Mouse (Mus musculus): ENCODE measurements around the gene Prl3c1. TPM values are rescaled to one million over a fixed set of nuclear protein-coding genes. Genes with fewer than 3 reads are reported as not detected.

The Prl3c1 gene
- total RNA-seq (2023), result not detected

DNA sequence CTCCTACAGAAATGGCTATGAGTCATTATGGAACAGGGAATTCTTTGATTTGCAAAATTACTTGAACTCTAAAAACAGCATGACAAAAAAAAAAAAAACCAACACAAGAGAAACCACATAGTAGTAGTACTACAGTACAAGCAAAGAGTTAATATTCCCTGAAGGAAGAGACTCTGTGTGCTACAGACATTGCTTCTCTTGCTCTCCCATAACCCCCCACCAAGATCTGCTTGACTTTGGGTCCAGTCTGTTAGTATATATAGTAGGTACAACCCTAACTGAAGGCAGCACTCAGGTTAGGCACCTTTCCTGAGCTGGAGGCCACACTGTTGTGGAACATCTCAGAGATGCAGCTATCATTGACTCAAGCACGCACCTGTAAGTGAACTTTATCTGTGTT, at the start of gene Prl3c1:
TSS of gene Prl3c1 (plus strand) at position 301 of the 400 bp plus-strand sequence.

DNA sequence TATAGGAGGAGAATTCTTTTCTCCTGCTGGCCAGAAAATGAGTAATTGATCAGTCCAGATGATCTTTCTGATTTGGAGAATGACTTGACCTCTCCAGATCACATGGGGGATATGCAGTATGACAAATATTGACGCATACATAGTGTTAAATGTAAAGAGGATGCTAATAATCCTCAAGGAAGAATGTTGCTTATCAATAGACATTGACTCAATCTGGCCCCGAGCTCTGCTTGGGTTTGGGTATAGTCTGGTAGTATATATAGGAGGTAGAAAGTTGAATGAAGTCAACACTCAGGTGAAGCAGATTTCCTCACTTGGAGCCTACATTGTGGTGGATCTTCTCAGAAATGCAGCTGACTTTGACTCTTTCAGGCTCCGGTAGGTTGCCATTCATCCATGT, 40.0 kb upstream of the Prl3c1 start, which contains the start of gene Prl3d3:
TSS of gene Prl3d3 (plus strand) at position 301 of the 400 bp plus-strand sequence.

DNA sequence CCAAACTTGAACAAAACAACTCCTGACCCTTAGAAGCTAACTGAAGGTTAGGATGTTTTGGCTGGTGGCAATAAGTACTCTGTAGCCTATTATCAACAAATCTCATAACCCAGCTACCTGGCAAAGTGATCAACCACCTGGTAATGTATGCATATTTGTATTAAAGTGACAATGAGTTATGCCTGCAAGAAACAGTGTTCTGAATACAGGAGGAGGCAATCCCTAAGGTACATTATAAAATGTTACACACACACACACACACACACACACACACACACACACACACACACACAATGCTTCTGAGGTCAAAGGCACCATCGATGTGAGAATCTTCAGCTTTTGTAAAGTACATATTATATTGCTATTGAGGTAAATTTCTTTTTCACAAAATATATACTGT, 45.1 kb downstream of the Prl3c1 start, which contains the start of gene Prl3b1:
TSS of gene Prl3b1 (plus strand) at position 301 of the 400 bp plus-strand sequence.

Other genes starting within 250 kb of the Prl3c1 start
- gene Prl, start 139.1 kb upstream of the Prl3c1 start, total RNA-seq (2023), result not detected
- not detected for gene Prl3d1, start 102.5 kb upstream of the Prl3c1 start, total RNA-seq (2023)
- gene Prl3d2, start 75.0 kb upstream of the Prl3c1 start, total RNA-seq (2023), result not detected
- gene Prl3d3, start 39.9 kb upstream of the Prl3c1 start, total RNA-seq (2023), result not detected
- not detected for gene Prl3b1, start 45.2 kb downstream of the Prl3c1 start, total RNA-seq (2023)
- gene Prl3a1, start 62.8 kb downstream of the Prl3c1 start, total RNA-seq (2023), result not detected
- gene Prl6a1, start 116.0 kb downstream of the Prl3c1 start, total RNA-seq (2023), result not detected
- gene Prl8a2, start 149.0 kb downstream of the Prl3c1 start, total RNA-seq (2023), result not detected
- gene Prl2b1, start 194.2 kb downstream of the Prl3c1 start, total RNA-seq (2023), result not detected
- not detected for gene Prl8a6, start 242.0 kb downstream of the Prl3c1 start, total RNA-seq (2023)

Data from neutrophil, adult 83 days (primary cell).